1 mouse cellular context compared by ENCODE assay signal in the genomic region with DNA sequence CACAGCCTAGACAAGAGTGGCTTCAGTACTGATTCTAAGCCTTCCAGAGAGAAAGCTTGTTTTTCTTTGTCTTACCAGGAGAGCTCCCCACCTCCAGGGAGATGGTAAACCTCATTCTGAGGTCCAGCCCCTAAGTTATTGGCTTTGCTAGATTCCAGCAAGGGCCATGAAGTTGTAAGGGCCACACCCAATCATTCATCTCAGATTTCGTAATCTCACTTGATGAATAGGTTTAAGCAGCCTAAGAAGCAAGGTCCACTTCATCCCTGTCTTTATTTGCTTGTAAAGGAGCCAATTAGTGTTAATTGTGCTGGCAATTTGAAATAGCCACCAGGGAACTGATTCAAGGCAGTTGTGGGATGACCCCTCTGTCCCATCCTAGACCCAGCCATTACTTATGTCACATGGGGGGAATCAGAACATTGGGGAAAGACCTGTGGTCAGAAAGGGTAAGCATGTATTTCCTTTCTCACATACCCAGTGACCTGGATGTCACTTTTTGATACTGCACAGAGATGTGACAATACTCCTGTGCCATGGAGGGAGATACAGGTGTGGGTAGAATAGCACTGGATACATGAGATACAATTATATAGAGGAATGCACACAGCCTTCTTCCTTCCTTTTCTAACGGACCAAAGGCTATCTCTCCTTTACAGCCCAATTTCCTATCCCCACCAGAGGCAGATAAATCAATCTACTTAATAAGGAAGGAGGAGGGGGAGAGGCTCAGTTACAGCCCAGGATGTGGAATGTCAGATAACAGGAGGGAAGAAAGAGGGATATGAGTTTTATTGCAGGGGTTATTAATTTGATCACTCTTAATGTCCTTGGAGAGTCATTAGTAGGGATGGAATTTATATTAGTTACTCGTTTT.
A peak's percentile ranks its signal among the peaks of the same experiment; 100 is the strongest.
TF ChIP-seq lines count a peak whose summit lies in the region.

No protein-coding gene starts in this region.

TF ChIP-seq in MEL, 35 proteins besides CTCF, POLR2A, EP300 and RAD21 (continued from another document):
- TF ChIP-seq ZMIZ1 (IDR thresholded peaks at IDR 0.05; ENCODE audit: low read depth, low read length) (peak; percentile 61; the same call in 1 of the 2 replicates), BHLHE40 (IDR thresholded peaks at IDR 0.05; ENCODE audit: borderline replicate concordance, low read depth, low read length) (peak; percentile 76), MEF2A (IDR thresholded peaks at IDR 0.05; ENCODE audit: extremely low read depth, insufficient replicate concordance, low read depth, low read length, poor library complexity, severe bottlenecking) (no peak), RCOR1 (IDR thresholded peaks at IDR 0.05; ENCODE audit: low read depth, low read length) (peak; percentile 83), KAT2A (conservative IDR thresholded peaks at IDR 0.05; ENCODE audit: low read depth, low read length) (no peak), SMC3 (IDR thresholded peaks at IDR 0.05; ENCODE audit: low read depth, low read length) (no peak), NRF1 (IDR thresholded peaks at IDR 0.05; ENCODE audit: insufficient read depth, low read depth, low read length, poor library complexity, severe bottlenecking) (no peak), TAL1 (IDR thresholded peaks at IDR 0.05; ENCODE audit: low read length) (peak; percentile 87), MYB (IDR thresholded peaks at IDR 0.05; ENCODE audit: low read depth, low read length) (peak; percentile 97), TBP (IDR thresholded peaks at IDR 0.05; ENCODE audit: low read depth, low read length) (no peak), ZNF384 (IDR thresholded peaks at IDR 0.05; ENCODE audit: low read depth, low read length) (no peak), MYC (IDR thresholded peaks at IDR 0.05; ENCODE audit: low read depth, low read length) (peak; percentile 19; the same call in 1 of the 2 replicates), TCF12 (IDR thresholded peaks at IDR 0.05; ENCODE audit: low read depth, low read length) (peak; percentile 98), HCFC1 (IDR thresholded peaks at IDR 0.05; ENCODE audit: low read depth, low read length) (peak; percentile 40; the same call in 1 of the 2 replicates), MAFK (IDR thresholded peaks at IDR 0.05; ENCODE audit: borderline replicate concordance, low read depth, low read length) (no peak; the same call in 1 of the 2 replicates), CHD1 (IDR thresholded peaks at IDR 0.05; ENCODE audit: low read depth, low read length) (no peak), GABPA (IDR thresholded peaks at IDR 0.05; ENCODE audit: low read depth, low read length) (no peak), POLR2AphosphoS5 (IDR thresholded peaks at IDR 0.05; ENCODE audit: borderline replicate concordance, low read depth, low read length) (no peak), GATA1 (IDR thresholded peaks at IDR 0.05; ENCODE audit: low read depth, low read length) (peak; percentile 97), UBTF (IDR thresholded peaks at IDR 0.05; ENCODE audit: borderline replicate concordance, insufficient read depth, low read depth, low read length) (no peak), SIN3A (IDR thresholded peaks at IDR 0.05; ENCODE audit: low read length) (peak; percentile 93), ETS1 (IDR thresholded peaks at IDR 0.05; ENCODE audit: low read depth, low read length) (peak; percentile 92), E2F4 (IDR thresholded peaks at IDR 0.05; ENCODE audit: borderline replicate concordance, low read depth, low read length) (no peak)
